Mouse (Mus musculus): ENCODE measurements around the gene Trim3. TPM values are rescaled to one million over a fixed set of nuclear protein-coding genes. Genes with fewer than 3 reads are reported as not detected.
A peak's percentile ranks its signal among the peaks of the same experiment; 100 is the strongest.

Gene Trim3
- polyA plus RNA-seq, 1 experiment from 2014 or later: 44.0 TPM

DNA sequence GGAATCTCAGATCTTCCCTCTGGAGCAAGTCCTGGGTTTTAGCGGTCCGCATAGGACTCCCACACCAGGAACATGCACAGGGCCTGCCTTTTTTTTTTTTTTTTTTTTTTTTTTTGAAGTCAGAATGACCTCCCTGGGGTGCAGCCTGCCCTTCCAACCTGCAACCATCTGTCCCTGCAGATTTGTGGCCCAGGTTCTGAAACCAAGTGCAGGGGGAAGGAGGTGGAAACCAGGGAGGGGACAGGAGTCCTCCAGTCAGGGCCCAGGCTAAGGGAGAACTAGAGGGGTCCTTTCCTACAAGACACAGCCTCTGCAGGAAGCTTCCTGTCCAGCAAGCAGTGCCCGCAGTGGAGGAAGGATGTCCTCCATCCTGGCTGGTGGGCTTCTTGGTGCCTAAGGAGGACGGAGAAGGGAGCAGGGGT lies 809 bp downstream of the Trim3 start:
- Histone ChIP-seq H3K9me3 (no peaks in the 10 kb centered on the region), H3K9ac (peak overlapping the region; percentile 82), H3K36me3 (peaks cover 22% of the 10 kb centered on the region), H3K4me2 (replicated peaks) (peak overlapping the region; percentile 74), H3K27ac (0 out of 2 replicates have a peak overlapping the region, but pooled peaks have one; percentile 50), H3K4me1 (peaks cover 23% of the 10 kb centered on the region), H3K27me3 (no peaks in the 10 kb centered on the region), H3K4me3 (peak overlapping the region; percentile 81)
- WGBS: 16% methylated on average over 4 of the region's 4 CpGs
- no peak; the same call in 1 of the 2 replicates for ATAC-seq (ENCODE audit: insufficient number of reproducible peaks, insufficient read depth, low FRiP score, low TSS enrichment)

- H3K4me1 ChIP-seq: peaks cover 16% of the 10 kb centered on the region
- H3K9me3 ChIP-seq: no peaks in the 10 kb centered on the region
- H3K36me3 ChIP-seq: peaks cover 10% of the 10 kb centered on the region
- no peak overlapping the region for H3K27ac ChIP-seq
- H3K4me3 ChIP-seq: no peak overlapping the region
- H3K4me2 ChIP-seq (replicated peaks): no peak overlapping the region
- H3K9ac ChIP-seq: no peak overlapping the region
- H3K27me3 ChIP-seq: no peaks in the 10 kb centered on the region
- ATAC-seq (ENCODE audit: insufficient number of reproducible peaks, insufficient read depth, low FRiP score, low TSS enrichment): no peak
- 34% methylated on average over 3 of the region's 3 CpGs for WGBS
Measured at GRCm38 (mm10) chr7:105628633-105629032, 4.7 kb downstream of the Trim3 start.

DNA sequence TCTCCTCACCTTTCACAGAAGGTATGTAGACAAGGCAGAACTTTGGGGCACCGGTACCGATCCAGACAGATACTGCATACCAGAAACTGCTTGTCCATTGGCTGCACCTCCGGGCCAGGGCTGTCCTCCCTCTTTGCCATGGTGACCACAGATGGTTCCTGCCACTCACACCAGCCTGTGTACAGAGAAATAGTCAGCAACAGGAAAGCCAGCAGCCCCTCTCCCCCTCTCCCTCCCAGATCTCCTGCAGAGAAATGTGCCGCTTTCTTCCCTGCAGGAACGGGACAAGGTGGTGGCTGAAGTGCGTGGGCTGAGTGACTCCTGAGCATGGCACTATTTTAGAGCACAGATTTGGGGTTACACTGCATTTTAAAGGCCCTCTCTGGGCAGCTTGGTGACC lies 8.0 kb downstream of the Trim3 start:
- no peak overlapping the region for H3K27ac ChIP-seq
- H3K9ac ChIP-seq: no peak overlapping the region
- no peak overlapping the region for H3K4me2 ChIP-seq (replicated peaks)
- no peaks in the 10 kb centered on the region for H3K9me3 ChIP-seq
- H3K27me3 ChIP-seq: no peaks in the 10 kb centered on the region
- peaks cover 12% of the 10 kb centered on the region; the same call in 1 of the 2 replicates for H3K4me1 ChIP-seq
- ATAC-seq (ENCODE audit: insufficient number of reproducible peaks, insufficient read depth, low FRiP score, low TSS enrichment): no peak
- H3K4me3 ChIP-seq: no peak overlapping the region
- 79% methylated on average over 6 of the region's 6 CpGs for WGBS
- peaks cover 22% of the 10 kb centered on the region for H3K36me3 ChIP-seq

DNA sequence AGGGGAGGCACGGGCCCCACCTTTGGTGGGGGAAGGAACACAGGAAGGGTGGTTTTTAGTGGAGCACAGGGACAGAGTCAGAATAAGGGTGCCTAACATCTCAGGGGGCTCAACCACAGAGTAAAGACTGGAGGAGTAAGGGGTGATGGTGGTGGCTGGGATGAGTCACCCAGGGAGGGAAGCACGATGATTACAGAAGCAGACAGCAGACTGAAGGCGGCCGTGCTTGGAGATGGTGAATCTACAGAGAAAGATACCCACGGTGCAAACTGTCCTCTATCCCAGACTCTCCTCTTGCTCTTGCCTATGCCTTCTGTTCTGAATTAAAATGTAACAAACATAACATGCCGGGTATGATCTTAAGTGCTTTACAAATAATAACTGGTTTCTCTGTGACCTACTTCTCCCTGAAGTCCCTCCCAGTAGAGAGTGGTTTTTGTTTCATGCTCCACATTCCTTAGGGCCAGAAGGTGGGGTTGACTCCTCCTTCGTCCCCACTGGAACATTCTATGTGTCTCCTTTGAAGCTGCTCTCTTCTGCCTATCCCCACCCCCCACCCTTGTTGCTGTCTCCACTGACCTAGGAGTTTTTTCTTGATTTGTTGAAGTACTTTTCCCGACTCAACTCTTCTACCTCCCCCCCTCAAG lies 11.6 kb downstream of the Trim3 start:
- Histone ChIP-seq H3K4me2 (replicated peaks) (no peak overlapping the region; the same call in 1 of the 2 replicates), H3K4me1 (0 out of 2 replicates have a peak, but pooled peaks cover 4% of the 10 kb centered on the region), H3K27me3 (no peaks in the 10 kb centered on the region), H3K27ac (0 out of 2 replicates have a peak overlapping the region, but pooled peaks have one; percentile 41), H3K4me3 (no peak overlapping the region), H3K9me3 (no peaks in the 10 kb centered on the region), H3K36me3 (peaks cover 53% of the 10 kb centered on the region), H3K9ac (no peak overlapping the region)
- ATAC-seq (ENCODE audit: insufficient number of reproducible peaks, insufficient read depth, low FRiP score, low TSS enrichment): no peak
- 66% methylated on average over 8 of the region's 8 CpGs for WGBS

- Histone ChIP-seq H3K27me3 (no peaks in the 10 kb centered on the region), H3K4me1 (0 out of 2 replicates have a peak, but pooled peaks cover 4% of the 10 kb centered on the region), H3K9me3 (no peaks in the 10 kb centered on the region), H3K27ac (no peak overlapping the region), H3K9ac (no peak overlapping the region), H3K36me3 (peaks cover 60% of the 10 kb centered on the region), H3K4me3 (no peak overlapping the region), H3K4me2 (replicated peaks) (no peak overlapping the region)
- ATAC-seq (ENCODE audit: insufficient number of reproducible peaks, insufficient read depth, low FRiP score, low TSS enrichment): no peak
- WGBS: 76% methylated on average over 4 of the region's 4 CpGs
Measured at GRCm38 (mm10) chr7:105621053-105621452, 12.3 kb downstream of the Trim3 start.

GRCm38 (mm10) chr7:105619701-105620100 lies 13.7 kb downstream of the Trim3 start:
- H3K4me2 ChIP-seq (replicated peaks): no peak overlapping the region
- no peak overlapping the region for H3K4me3 ChIP-seq
- no peak overlapping the region for H3K27ac ChIP-seq
- peaks cover 72% of the 10 kb centered on the region for H3K36me3 ChIP-seq
- no peaks in the 10 kb centered on the region for H3K27me3 ChIP-seq
- 0 out of 2 replicates have a peak, but pooled peaks cover 4% of the 10 kb centered on the region for H3K4me1 ChIP-seq
- no peak overlapping the region for H3K9ac ChIP-seq
- 77% methylated on average over 3 of the region's 3 CpGs for WGBS
- ATAC-seq (ENCODE audit: insufficient number of reproducible peaks, insufficient read depth, low FRiP score, low TSS enrichment): no peak
- H3K9me3 ChIP-seq: no peaks in the 10 kb centered on the region

DNA sequence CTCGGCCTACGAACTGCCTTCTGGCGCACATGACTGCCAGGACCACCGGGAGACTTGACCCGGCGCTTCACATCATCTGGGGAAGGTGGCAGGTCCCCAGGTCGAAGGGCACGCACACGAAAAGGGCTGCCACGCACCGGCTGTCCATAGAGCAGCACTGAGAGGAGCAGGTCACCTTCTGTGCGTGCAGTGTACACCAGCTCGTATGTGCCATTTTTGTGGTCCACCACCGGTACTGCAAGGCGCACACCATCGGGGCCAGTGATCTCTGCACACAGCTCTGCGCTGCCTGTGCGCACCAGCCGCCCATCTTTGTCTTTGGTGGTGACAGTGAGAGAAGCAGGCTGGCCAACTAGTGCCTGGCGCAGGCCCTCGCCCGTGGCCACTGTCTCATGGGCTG lies 15.6 kb downstream of the Trim3 start:
- H3K9me3 ChIP-seq: no peaks in the 10 kb centered on the region
- WGBS: 96% methylated on average over 22 of the region's 22 CpGs
- no peak overlapping the region for H3K4me2 ChIP-seq (replicated peaks)
- no peak overlapping the region for H3K27ac ChIP-seq
- peaks cover 75% of the 10 kb centered on the region for H3K36me3 ChIP-seq
- no peaks in the 10 kb centered on the region for H3K27me3 ChIP-seq
- no peak overlapping the region for H3K4me3 ChIP-seq
- no peak for ATAC-seq (ENCODE audit: insufficient number of reproducible peaks, insufficient read depth, low FRiP score, low TSS enrichment)
- 0 out of 2 replicates have a peak, but pooled peaks cover 4% of the 10 kb centered on the region for H3K4me1 ChIP-seq
- no peak overlapping the region for H3K9ac ChIP-seq

GRCm38 (mm10) chr7:105616561-105616960 lies 16.8 kb downstream of the Trim3 start:
- no peaks in the 10 kb centered on the region for H3K27me3 ChIP-seq
- 0 out of 2 replicates have a peak, but pooled peaks cover 2% of the 10 kb centered on the region for H3K4me1 ChIP-seq
- no peak overlapping the region for H3K9ac ChIP-seq
- no peak overlapping the region for H3K4me3 ChIP-seq
- ATAC-seq (ENCODE audit: insufficient number of reproducible peaks, insufficient read depth, low FRiP score, low TSS enrichment): no peak
- peaks cover 87% of the 10 kb centered on the region for H3K36me3 ChIP-seq
- H3K4me2 ChIP-seq (replicated peaks): no peak overlapping the region
- 81% methylated on average over 6 of the region's 6 CpGs for WGBS
- no peaks in the 10 kb centered on the region for H3K9me3 ChIP-seq
- no peak overlapping the region for H3K27ac ChIP-seq

- peaks cover 90% of the 10 kb centered on the region for H3K36me3 ChIP-seq
- WGBS: 82% methylated on average over 1 of the region's 1 CpGs
Measured at GRCm38 (mm10) chr7:105615720-105616119, 17.7 kb downstream of the Trim3 start.

DNA sequence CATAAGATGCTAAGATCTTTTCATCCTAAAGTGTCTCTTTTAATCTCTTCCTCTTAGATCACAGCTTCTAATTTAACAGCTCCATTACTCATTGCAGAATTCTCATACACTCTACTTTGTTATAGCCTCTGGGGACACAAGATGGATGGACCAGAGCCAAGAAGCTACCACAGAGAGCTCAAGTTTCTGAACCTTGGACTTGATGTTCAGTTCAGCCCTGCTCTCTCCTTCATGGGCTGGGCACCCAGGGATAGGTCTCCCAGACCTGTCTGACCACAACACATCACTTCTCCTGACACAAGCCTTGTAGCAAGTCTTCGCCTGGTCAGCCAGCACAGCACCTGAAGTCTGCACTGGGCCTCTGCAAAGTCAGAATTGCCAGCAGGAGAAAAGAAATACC lies 19.0 kb downstream of the Trim3 start:
- Histone ChIP-seq H3K9me3 (no peaks in the 10 kb centered on the region), H3K27ac (no peak overlapping the region), H3K4me3 (no peak overlapping the region), H3K4me2 (replicated peaks) (no peak overlapping the region), H3K4me1 (no peaks in the 10 kb centered on the region), H3K9ac (no peak overlapping the region), H3K36me3 (peaks cover 93% of the 10 kb centered on the region), H3K27me3 (no peaks in the 10 kb centered on the region)
- WGBS: 90% methylated on average over 1 of the region's 1 CpGs
- ATAC-seq (ENCODE audit: insufficient number of reproducible peaks, insufficient read depth, low FRiP score, low TSS enrichment): no peak

More at GRCm38 (mm10) chr7:105615720-105616119, 17.7 kb downstream of the Trim3 start:
- H3K4me1 ChIP-seq: no peaks in the 10 kb centered on the region
- no peak for ATAC-seq (ENCODE audit: insufficient number of reproducible peaks, insufficient read depth, low FRiP score, low TSS enrichment)
- no peaks in the 10 kb centered on the region for H3K27me3 ChIP-seq
- no peak overlapping the region for H3K4me3 ChIP-seq
- no peaks in the 10 kb centered on the region for H3K9me3 ChIP-seq
- H3K27ac ChIP-seq: no peak overlapping the region
- no peak overlapping the region for H3K9ac ChIP-seq
- H3K4me2 ChIP-seq (replicated peaks): no peak overlapping the region

DNA sequence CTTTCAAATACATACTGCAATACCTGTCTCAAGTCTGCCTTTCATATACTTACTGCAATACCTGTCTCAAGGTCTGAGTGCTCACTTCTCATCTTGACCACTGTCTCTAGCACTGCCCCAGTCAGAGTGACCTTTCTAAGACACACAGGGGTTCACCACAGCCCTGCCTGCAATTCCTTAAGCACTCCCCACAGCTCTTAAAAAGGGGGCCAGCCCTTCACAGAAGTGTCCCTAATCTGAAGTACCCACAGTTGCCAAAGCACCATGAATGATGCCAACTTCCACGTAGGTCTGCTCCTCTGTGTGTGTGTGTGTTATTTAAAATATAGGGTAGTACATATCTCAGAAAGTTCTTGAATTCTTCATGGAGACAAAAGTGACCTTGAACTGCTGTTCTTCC lies 21.6 kb downstream of the Trim3 start:
- H3K36me3 ChIP-seq: peaks cover 68% of the 10 kb centered on the region
- H3K9ac ChIP-seq: no peak overlapping the region
- no peak overlapping the region for H3K27ac ChIP-seq
- H3K4me1 ChIP-seq: no peaks in the 10 kb centered on the region
- H3K9me3 ChIP-seq: no peaks in the 10 kb centered on the region
- 97% methylated on average over 1 of the region's 1 CpGs for WGBS
- H3K4me2 ChIP-seq (replicated peaks): no peak overlapping the region
- no peaks in the 10 kb centered on the region for H3K27me3 ChIP-seq
- ATAC-seq (ENCODE audit: insufficient number of reproducible peaks, insufficient read depth, low FRiP score, low TSS enrichment): no peak
- no peak overlapping the region for H3K4me3 ChIP-seq

DNA sequence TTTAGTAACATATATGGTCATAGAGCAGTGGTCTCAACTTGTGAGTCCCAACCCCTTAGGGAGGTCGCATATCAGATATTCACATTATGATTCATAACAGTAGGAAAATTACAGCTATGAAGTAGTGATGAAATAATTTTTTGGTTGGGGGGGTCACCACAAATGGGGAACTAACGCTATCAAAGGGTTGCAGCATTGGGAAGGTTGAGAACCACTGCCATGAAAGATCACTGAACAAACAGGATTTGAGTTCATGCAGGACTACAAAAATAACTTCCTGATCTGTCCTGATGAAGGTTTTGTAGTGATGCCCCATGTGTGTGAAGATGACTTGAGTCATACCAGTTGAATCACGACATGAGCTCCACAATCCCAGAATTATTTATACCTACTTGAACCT lies 24.9 kb downstream of the Trim3 start:
- H3K4me2 ChIP-seq (replicated peaks): no peak overlapping the region
- ATAC-seq (ENCODE audit: insufficient number of reproducible peaks, insufficient read depth, low FRiP score, low TSS enrichment): no peak
- H3K4me3 ChIP-seq: no peak overlapping the region
- no peaks in the 10 kb centered on the region for H3K4me1 ChIP-seq
- H3K27me3 ChIP-seq: no peaks in the 10 kb centered on the region
- 87% methylated on average over 3 of the region's 3 CpGs for WGBS
- 0 out of 2 replicates have a peak, but pooled peaks cover 5% of the 10 kb centered on the region for H3K9me3 ChIP-seq
- H3K27ac ChIP-seq: no peak overlapping the region
- peaks cover 39% of the 10 kb centered on the region for H3K36me3 ChIP-seq
- H3K9ac ChIP-seq: no peak overlapping the region
